Mouse (Mus musculus) embryonic facial prominence, embryonic 14.5 days (tissue): ENCODE measurements at regions not wholly inside any gene's neighbourhood (a gene's known extent, or its start where the extent isn't known, plus 50 kb on each side); places are given as distances from the start of the nearest gene placed in this dataset.

Experiments
- ATAC-seq: fragments of 200-750 bp; cut with Nextera tagmentation; 2 replicates; pipeline ENCODE4 v1.8.0; 2017; ENCODE audit warnings: low read depth, moderate number of reproducible peaks, moderate TSS enrichment
- DNase-seq: peaks from one replicate; pipeline ENCODE4 v3.0.0-alpha.2; 2015; ENCODE audit warnings: low spot score
- H3K27ac ChIP-seq: fragments of 300-500 bp; sonication (generic); replicated peaks from 2 replicates; pipeline ENCODE4 v1.5.1; 2014; ENCODE audit warnings: low read depth, mild to moderate bottlenecking, low read length, moderate library complexity
- H3K27me3 ChIP-seq: fragments of 300-500 bp; sonication (generic); replicated peaks from 2 replicates; pipeline ENCODE4 v1.6.1; 2014; ENCODE audit warnings: low read length; ENCODE audit not compliant: control insufficient read depth, insufficient read depth
- H3K36me3 ChIP-seq: fragments of 300-500 bp; sonication (generic); 2 replicates; pipeline ENCODE4 v1.6.1; 2014; ENCODE audit warnings: low read length, mixed read lengths; ENCODE audit not compliant: control insufficient read depth, insufficient read depth
- H3K4me1 ChIP-seq: fragments of 300-500 bp; sonication (generic); 2 replicates; pipeline ENCODE4 v1.6.1; 2014; ENCODE audit warnings: antibody characterized with exemption, low read length; ENCODE audit not compliant: control insufficient read depth, insufficient read depth
- H3K4me2 ChIP-seq: fragments of 300-500 bp; sonication (generic); 2 replicates; pipeline ENCODE4 v1.6.1; 2014; ENCODE audit warnings: low read depth, mild to moderate bottlenecking, low read length, moderate library complexity, mixed read lengths
- H3K4me3 ChIP-seq: fragments of 300-500 bp; sonication (generic); 2 replicates; pipeline ENCODE4 v1.5.1; 2014; ENCODE audit warnings: low read depth, mild to moderate bottlenecking, low read length
- H3K9ac ChIP-seq: fragments of 300-500 bp; sonication (generic); 2 replicates; pipeline ENCODE4 v1.6.1; 2014; ENCODE audit warnings: low read depth, mild to moderate bottlenecking, low read length, moderate library complexity, mixed read lengths
- H3K9me3 ChIP-seq: fragments of 300-500 bp; sonication (generic); 2 replicates; pipeline ENCODE4 v1.6.1; 2016; ENCODE audit warnings: low read length; ENCODE audit not compliant: control insufficient read depth
- WGBS: fragments of 180-500 bp; shearing (Covaris S2); extraction: QIAGEN DNeasy Blood & Tissue Kit; methylation state at CpG from one replicate; pipeline ENCODE4 v1.1.7; 2014; 5-methylcytosine and 5-hydroxymethylcytosine counted together

- Histone ChIP-seq H3K4me2 (no peak overlapping the region), H3K36me3 (no peaks in the 10 kb centered on the region), H3K4me3 (no peak overlapping the region), H3K27me3 (no peaks in the 10 kb centered on the region), H3K9ac (no peak overlapping the region), H3K4me1 (no peaks in the 10 kb centered on the region), H3K9me3 (no peaks in the 10 kb centered on the region), H3K27ac (no peak overlapping the region)
- ATAC-seq (no peak), DNase-seq (peak; percentile 63)
- 43% methylated on average over 8 of the region's 8 CpGs for WGBS
Measured at GRCm38 (mm10) chr2:78214469-78214868, 268.3 kb upstream of the Cwc22 start.

- 70% methylated on average over 5 of the region's 5 CpGs for WGBS
- no peaks in the 10 kb centered on the region for H3K4me1 ChIP-seq
- no peak overlapping the region for H3K27ac ChIP-seq
- DNase-seq (no peak), ATAC-seq (no peak)
- no peaks in the 10 kb centered on the region for H3K9me3 ChIP-seq
- H3K4me3 ChIP-seq = no peak overlapping the region
- H3K36me3 ChIP-seq = no peaks in the 10 kb centered on the region
- no peaks in the 10 kb centered on the region for H3K27me3 ChIP-seq
- no peak overlapping the region for H3K9ac ChIP-seq
- no peak overlapping the region for H3K4me2 ChIP-seq
Measured at GRCm38 (mm10) chr2:78205125-78205524, 258.9 kb upstream of the Cwc22 start.

GRCm38 (mm10) chr2:78196006-78196405 lies 249.8 kb upstream of the Cwc22 start:
- DNase-seq = no peak
- Histone ChIP-seq H3K9ac (no peak overlapping the region), H3K4me2 (no peak overlapping the region), H3K9me3 (no peaks in the 10 kb centered on the region), H3K27ac (no peak overlapping the region), H3K36me3 (no peaks in the 10 kb centered on the region), H3K27me3 (no peaks in the 10 kb centered on the region), H3K4me3 (no peak overlapping the region), H3K4me1 (no peaks in the 10 kb centered on the region)
- WGBS = 84% methylated on average over 4 of the region's 4 CpGs
- no peak for ATAC-seq

GRCm38 (mm10) chr2:78189620-78190019 lies 243.4 kb upstream of the Cwc22 start:
- Histone ChIP-seq H3K27me3 (no peaks in the 10 kb centered on the region), H3K4me2 (no peak overlapping the region), H3K9me3 (no peaks in the 10 kb centered on the region), H3K36me3 (no peaks in the 10 kb centered on the region), H3K9ac (no peak overlapping the region), H3K4me1 (no peaks in the 10 kb centered on the region), H3K27ac (no peak overlapping the region), H3K4me3 (no peak overlapping the region)
- DNase-seq = peak; percentile 81
- peak; percentile 93 for ATAC-seq
- WGBS = 5% methylated on average over 1 of the region's 1 CpGs

- 65% methylated on average over 1 of the region's 1 CpGs for WGBS
- H3K9ac ChIP-seq = no peak overlapping the region
Measured at GRCm38 (mm10) chr2:78184950-78185349, 238.8 kb upstream of the Cwc22 start.

GRCm38 (mm10) chr2:78173784-78174183 lies 227.6 kb upstream of the Cwc22 start:
- H3K4me3 ChIP-seq = no peak overlapping the region
- no peaks in the 10 kb centered on the region for H3K27me3 ChIP-seq
- no peak for ATAC-seq
- H3K9me3 ChIP-seq = 0 out of 2 replicates have a peak, but pooled peaks cover 6% of the 10 kb centered on the region
- no peaks in the 10 kb centered on the region for H3K4me1 ChIP-seq
- 76% methylated on average over 4 of the region's 4 CpGs for whole genome bisulfite sequencing
- no peak overlapping the region for H3K4me2 ChIP-seq
- H3K9ac ChIP-seq = no peak overlapping the region
- H3K36me3 ChIP-seq = no peaks in the 10 kb centered on the region
- no peak overlapping the region for H3K27ac ChIP-seq
- DNase-seq = no peak

More at GRCm38 (mm10) chr2:78184950-78185349, 238.8 kb upstream of the Cwc22 start:
- Histone ChIP-seq H3K27me3 (no peaks in the 10 kb centered on the region), H3K27ac (no peak overlapping the region), H3K36me3 (no peaks in the 10 kb centered on the region), H3K4me3 (no peak overlapping the region), H3K9me3 (no peaks in the 10 kb centered on the region), H3K4me2 (no peak overlapping the region), H3K4me1 (no peaks in the 10 kb centered on the region)
- DNase-seq (no peak), ATAC-seq (no peak)

GRCm38 (mm10) chr2:78172819-78173218 lies 226.6 kb upstream of the Cwc22 start:
- no peak overlapping the region for H3K27ac ChIP-seq
- no peaks in the 10 kb centered on the region for H3K36me3 ChIP-seq
- H3K9me3 ChIP-seq = 0 out of 2 replicates have a peak, but pooled peaks cover 6% of the 10 kb centered on the region
- no peak overlapping the region for H3K4me3 ChIP-seq
- DNase-seq = no peak
- WGBS = 57% methylated on average over 4 of the region's 4 CpGs
- H3K9ac ChIP-seq = no peak overlapping the region
- no peak overlapping the region for H3K4me2 ChIP-seq
- no peak for ATAC-seq
- H3K4me1 ChIP-seq = no peaks in the 10 kb centered on the region
- H3K27me3 ChIP-seq = no peaks in the 10 kb centered on the region

GRCm38 (mm10) chr2:78170162-78170747 lies 224.1 kb upstream of the Cwc22 start:
- ATAC-seq (no peak), DNase-seq (peak; percentile 17)
- no peak overlapping the region for H3K4me3 ChIP-seq
- H3K9me3 ChIP-seq = no peaks in the 10 kb centered on the region
- H3K27me3 ChIP-seq = no peaks in the 10 kb centered on the region
- H3K4me1 ChIP-seq = no peaks in the 10 kb centered on the region
- no peak overlapping the region for H3K9ac ChIP-seq
- H3K4me2 ChIP-seq = no peak overlapping the region
- H3K27ac ChIP-seq = no peak overlapping the region
- no peaks in the 10 kb centered on the region for H3K36me3 ChIP-seq
- WGBS = 79% methylated on average over 6 of the region's 6 CpGs

GRCm38 (mm10) chr2:78165429-78165828 lies 219.3 kb upstream of the Cwc22 start:
- Histone ChIP-seq H3K9me3 (no peaks in the 10 kb centered on the region), H3K36me3 (no peaks in the 10 kb centered on the region), H3K27ac (no peak overlapping the region), H3K4me2 (no peak overlapping the region), H3K4me1 (no peaks in the 10 kb centered on the region), H3K27me3 (no peaks in the 10 kb centered on the region), H3K9ac (no peak overlapping the region), H3K4me3 (no peak overlapping the region)
- DNase-seq (no peak), ATAC-seq (no peak)
- WGBS = 64% methylated on average over 13 of the region's 13 CpGs
